Mouse (Mus musculus) liver, embryonic 14.5 days (tissue): ENCODE measurements around the gene Irx4. TPM values are rescaled to one million over a fixed set of nuclear protein-coding genes. Genes with fewer than 3 reads are reported as not detected.

ENCODE experiments used
- ATAC-seq: fragments of 200-750 bp; cut with Nextera tagmentation; 2 replicates; pipeline ENCODE4 v1.8.0; 2017; ENCODE audit warnings: moderate number of reproducible peaks, mild to moderate bottlenecking, moderate library complexity; ENCODE audit not compliant: insufficient read depth
- DNase-seq, 3 experiments: peaks; one replicate each; pipeline ENCODE4 v3.0.0-alpha.2; 2012 to 2013; ENCODE audit warnings: low read depth in 3 of 3, low spot score in 3 of 3
- H3K27ac ChIP-seq: fragments of 300-500 bp; sonication (generic); 2 replicates; pipeline ENCODE4 v1.5.1; 2014; ENCODE audit warnings: moderate library complexity, mild to moderate bottlenecking, control low read depth, inconsistent platforms
- H3K27me3 ChIP-seq: fragments of 300-500 bp; sonication (generic); 2 replicates; pipeline ENCODE4 v1.6.1; 2014; ENCODE audit warnings: mild to moderate bottlenecking, low read length, moderate library complexity; ENCODE audit not compliant: control insufficient read depth, insufficient read depth
- H3K36me3 ChIP-seq: fragments of 300-500 bp; sonication (generic); replicated peaks from 2 replicates; pipeline ENCODE4 v1.6.1; 2014; ENCODE audit warnings: low read depth; ENCODE audit not compliant: control insufficient read depth, insufficient read depth
- H3K4me1 ChIP-seq, 2 experiments: fragments of 200-500 bp in 1 of 2; fragments of 300-500 bp in 1 of 2; sonication (generic) in 1 of 2; replicated peaks; 2 replicates each; pipeline ENCODE4 v1.6.1; 2012 to 2014; ENCODE audit warnings: antibody characterized with exemption in 1 of 2, inconsistent platforms in 1 of 2, low read length in 1 of 2; ENCODE audit not compliant: control insufficient read depth in 2 of 2, insufficient read depth in 2 of 2
- H3K4me2 ChIP-seq: fragments of 300-500 bp; sonication (generic); 2 replicates; pipeline ENCODE4 v1.6.1; 2014; ENCODE audit warnings: low read depth, mild to moderate bottlenecking, control low read depth, moderate library complexity
- H3K4me3 ChIP-seq, 2 experiments: fragments of 200-500 bp in 1 of 2; fragments of 300-500 bp in 1 of 2; sonication (generic) in 1 of 2; 2 replicates each; pipeline ENCODE4 v1.5.1; 2012 to 2014; ENCODE audit warnings: low read depth in 2 of 2, low read length in 2 of 2, mild to moderate bottlenecking in 2 of 2, control low read depth in 1 of 2, inconsistent platforms in 1 of 2, moderate library complexity in 1 of 2; ENCODE audit not compliant: insufficient read depth in 1 of 2
- H3K9ac ChIP-seq: fragments of 300-500 bp; sonication (generic); replicated peaks from 2 replicates; pipeline ENCODE4 v1.6.1; 2014; ENCODE audit warnings: mild to moderate bottlenecking, control low read depth, moderate library complexity
- H3K9me3 ChIP-seq: fragments of 300-500 bp; sonication (generic); 2 replicates; pipeline ENCODE4 v1.6.1; 2016; ENCODE audit warnings: low read length, mixed read lengths; ENCODE audit not compliant: control insufficient read depth
- CTCF ChIP-seq: IDR thresholded peaks from 2 replicates; pipeline ENCODE4 v1.5.1; 2016; ENCODE audit warnings: antibody characterized with exemption, low read depth, control low read depth
- EP300 ChIP-seq: IDR thresholded peaks from 2 replicates; pipeline ENCODE4 v1.6.1; 2016; ENCODE audit warnings: antibody characterized with exemption, low read depth
- WGBS: fragments of 180-500 bp; shearing (Covaris S2); extraction: QIAGEN DNeasy Blood & Tissue Kit; methylation state at CpG from one replicate; pipeline ENCODE4 v1.1.7; 2014; ENCODE audit not compliant: insufficient replicate concordance; 5-methylcytosine and 5-hydroxymethylcytosine counted together
- polyA plus RNA-seq, 2 experiments: library from polyadenylated mRNA; depleted of rRNA in 1 of 2; stranded (reverse) in 1 of 2; unstranded in 1 of 2; fragments of >200 nt; fragmentation: Nextera tagmentation in 1 of 2; extraction: Ambion mirVana in 1 of 2; gene quantifications; 2 replicates each; pipeline versions ENCODE4 v1.2.1 to v1.2.3; 2012 to 2014

Gene Irx4
- polyA plus RNA-seq (2012; rRNA removed) (not detected in 2 replicates), polyA plus RNA-seq (2014; fragmentation: Nextera tagmentation; extraction: Ambion mirVana) (0.05 TPM in 1 of 2 replicates, not detected in the other)

DNA sequence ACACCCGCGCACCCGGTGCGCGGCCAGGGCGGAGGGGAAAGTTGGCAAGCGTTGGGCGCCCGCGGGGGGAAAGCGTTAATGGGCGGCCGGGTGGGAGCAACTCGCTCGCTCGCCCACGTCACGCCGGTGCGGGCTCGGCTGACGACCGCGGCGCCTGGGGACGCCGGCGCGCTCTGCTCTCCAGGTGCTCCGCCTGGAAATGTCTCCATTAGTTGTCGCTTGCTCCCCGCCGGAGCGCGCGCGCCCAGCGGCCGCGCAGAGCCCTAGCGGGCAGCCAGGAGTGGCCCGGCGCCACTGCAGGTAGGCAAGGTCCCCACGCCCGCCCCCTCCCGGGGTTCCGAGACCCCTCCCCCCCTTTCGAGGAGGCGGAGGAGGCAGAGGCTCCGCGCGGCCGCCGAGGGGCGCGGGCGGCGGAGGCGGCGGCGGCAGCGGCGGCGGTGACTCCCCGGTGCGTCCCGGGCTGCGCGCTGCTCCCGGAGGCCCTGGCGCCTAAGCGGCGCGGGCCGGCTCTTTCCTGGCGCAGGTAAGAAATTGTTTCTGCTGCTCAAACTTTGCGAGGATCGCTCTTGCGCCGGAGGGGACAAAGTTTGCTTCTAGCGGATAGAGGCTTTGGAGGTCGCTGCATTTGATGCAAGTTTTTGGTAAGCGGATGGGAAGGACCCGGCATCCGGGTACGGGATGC is at the start of gene Irx4:
Irx4 (plus strand) TSS at position 126 of the 682 bp plus-strand sequence.
- DNase-seq (no peak), ATAC-seq (no peak)
- H3K27me3 ChIP-seq, result peaks cover 73% of the 10 kb centered on the region
- 0 out of 2 replicates have a peak within 1 kb of the TSS, but pooled peaks have one; percentile 5 for H3K4me2 ChIP-seq
- H3K4me3 ChIP-seq, result no peak within 1 kb of the TSS
- no peaks in the 10 kb centered on the region for H3K36me3 ChIP-seq
- H3K9me3 ChIP-seq, result no peaks in the 10 kb centered on the region
- TF ChIP-seq EP300 (no peak), CTCF (no peak)
- no peaks in the 10 kb centered on the region for H3K4me1 ChIP-seq
- no peak within 1 kb of the TSS for H3K9ac ChIP-seq
- no peak within 1 kb of the TSS for H3K27ac ChIP-seq
- 3% methylated on average over 83 of the region's 86 CpGs for WGBS

DNA sequence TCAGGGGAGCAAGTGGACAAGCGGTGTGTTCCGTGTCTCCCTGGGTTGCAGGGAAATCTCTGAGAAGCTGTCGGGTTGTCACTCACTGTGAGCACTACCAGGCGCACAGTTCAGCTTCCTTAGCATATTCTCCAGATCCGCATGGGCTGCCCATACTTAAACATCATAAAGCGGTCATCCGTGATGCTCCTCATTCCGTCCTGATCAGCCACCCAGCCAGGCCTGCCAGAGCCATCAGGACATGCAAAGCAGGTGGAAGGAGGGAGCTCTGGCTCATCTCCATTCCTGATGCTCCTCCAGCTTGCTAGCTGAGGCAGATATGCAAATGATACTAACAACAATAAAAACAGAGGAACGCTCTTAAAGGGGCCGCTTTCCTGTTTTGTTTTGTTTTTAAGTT is 46.0 kb upstream of the Irx4 start:
- TF ChIP-seq CTCF (no peak), EP300 (no peak)
- ATAC-seq (no peak), DNase-seq (no peak)
- Histone ChIP-seq H3K4me3 (no peak overlapping the region), H3K9ac (no peak overlapping the region), H3K36me3 (no peaks in the 10 kb centered on the region), H3K9me3 (no peaks in the 10 kb centered on the region), H3K4me2 (no peak overlapping the region), H3K27me3 (no peaks in the 10 kb centered on the region), H3K4me1 (no peaks in the 10 kb centered on the region), H3K27ac (no peak overlapping the region)
- 55% methylated on average over 10 of the region's 10 CpGs for WGBS

DNA sequence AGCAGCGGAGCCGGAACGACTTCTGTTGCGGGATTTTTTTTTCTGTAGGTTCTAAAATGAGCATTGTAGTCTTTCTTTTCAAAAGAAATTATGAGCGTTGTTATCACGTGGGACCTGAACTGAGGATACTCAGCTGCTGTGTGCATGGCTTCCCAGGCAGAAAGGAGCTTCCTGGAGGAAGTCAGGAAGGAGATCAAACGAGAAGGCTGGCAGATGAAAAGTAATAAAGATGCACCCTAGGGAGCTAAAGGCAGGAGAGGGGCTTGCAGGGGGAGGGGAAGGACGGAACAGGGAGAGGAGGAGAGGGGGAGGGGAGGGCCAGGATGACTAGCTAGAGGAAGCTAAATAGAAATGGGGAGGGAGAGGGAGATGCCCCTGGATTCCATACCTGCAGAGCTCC is 23.8 kb upstream of the Irx4 start:
- Histone ChIP-seq H3K4me1 (no peaks in the 10 kb centered on the region), H3K36me3 (no peaks in the 10 kb centered on the region), H3K9me3 (no peaks in the 10 kb centered on the region), H3K27me3 (no peaks in the 10 kb centered on the region), H3K4me2 (no peak overlapping the region), H3K9ac (no peak overlapping the region), H3K27ac (no peak overlapping the region), H3K4me3 (no peak overlapping the region)
- ATAC-seq, result no peak
- 40% methylated on average over 8 of the region's 8 CpGs for WGBS
- TF ChIP-seq EP300 (no peak), CTCF (no peak)
- DNase-seq, result no peak

DNA sequence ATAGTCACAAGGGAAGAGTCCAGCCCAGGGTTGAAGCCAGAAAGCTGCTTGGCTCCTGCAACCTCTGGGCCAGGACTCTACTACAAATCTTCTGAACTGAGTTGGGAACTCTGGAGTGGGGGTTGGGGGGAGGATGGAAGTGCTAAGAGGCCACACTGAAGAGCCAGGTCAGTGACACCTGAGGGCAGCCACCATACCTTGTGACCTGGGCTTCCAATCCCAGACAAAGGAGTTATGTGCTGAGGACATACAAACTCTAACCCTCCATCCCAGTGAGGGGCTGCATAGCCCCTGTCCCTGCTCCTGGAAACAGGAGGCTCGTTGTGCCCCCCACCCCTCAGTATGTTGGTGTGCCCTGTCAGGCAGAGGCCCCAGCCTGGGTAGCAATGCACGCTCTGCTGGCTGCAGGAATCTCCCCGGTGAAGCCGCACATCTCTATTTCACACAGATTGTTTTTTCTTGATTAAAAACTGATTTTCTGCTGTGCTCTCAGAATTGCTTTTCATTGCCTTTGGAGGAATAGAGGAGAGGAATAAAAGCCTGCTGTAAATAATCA is 21.0 kb upstream of the Irx4 start:
- Histone ChIP-seq H3K36me3 (no peaks in the 10 kb centered on the region), H3K9ac (no peak overlapping the region), H3K27ac (no peak overlapping the region), H3K27me3 (no peaks in the 10 kb centered on the region), H3K4me2 (no peak overlapping the region), H3K4me1 (no peaks in the 10 kb centered on the region), H3K4me3 (no peak overlapping the region), H3K9me3 (no peaks in the 10 kb centered on the region)
- WGBS, result 70% methylated on average over 4 of the region's 4 CpGs
- ATAC-seq, result no peak
- no peak for DNase-seq
- TF ChIP-seq EP300 (no peak), CTCF (no peak)

DNA sequence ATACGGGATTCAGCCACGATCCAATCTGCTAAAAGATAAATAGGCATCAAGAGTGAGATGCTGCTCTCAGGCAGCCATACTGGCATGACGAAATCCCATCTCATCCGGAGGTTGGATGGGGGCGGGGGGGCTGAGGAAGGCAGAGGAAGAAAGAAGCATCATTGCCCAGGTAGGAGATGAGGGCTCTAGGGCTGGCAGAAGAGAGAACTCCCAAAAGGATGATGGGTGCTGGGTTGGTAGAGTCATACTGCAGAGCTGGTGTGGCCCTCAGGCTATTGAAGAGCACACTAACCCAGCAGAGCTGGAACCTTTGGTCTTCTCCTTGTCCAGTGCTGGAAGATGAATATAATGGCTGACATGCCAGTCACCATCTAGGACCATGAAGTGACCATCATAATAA is 17.7 kb upstream of the Irx4 start:
- TF ChIP-seq CTCF, result no peak
- no peak for TF ChIP-seq EP300
- no peaks in the 10 kb centered on the region for H3K36me3 ChIP-seq
- no peak overlapping the region for H3K9ac ChIP-seq
- H3K4me3 ChIP-seq, result no peak overlapping the region
- H3K4me1 ChIP-seq, result no peaks in the 10 kb centered on the region
- WGBS, result 52% methylated on average over 5 of the region's 5 CpGs
- no peak overlapping the region for H3K27ac ChIP-seq
- H3K4me2 ChIP-seq, result no peak overlapping the region
- no peaks in the 10 kb centered on the region for H3K27me3 ChIP-seq
- no peaks in the 10 kb centered on the region for H3K9me3 ChIP-seq
- no peak for DNase-seq
- ATAC-seq, result no peak
